ENCODE assay signal across 12 mouse cellular contexts in genomic region chr10:38308716-38309392, GRCm38 (mm10).
DNase-seq lines count a peak whose midpoint lies in the region; ATAC-seq lines count a peak whose summit lies in the region.
"Had no signal": no experiment of that assay in that cellular context is flagged by ENCODE, and none has a peak within 500 bp of the region (broad histone marks: within the 10 kb centered on the region; RNA-seq: fewer than 3 reads in every experiment).

No protein-coding gene starts in this region.

- no peak overlapping the region for H3K9ac ChIP-seq in forebrain, embryonic 15.5 days (replicated peaks)
- no peak overlapping the region for H3K9ac ChIP-seq in forebrain, embryonic 13.5 days
- H3K9ac ChIP-seq in midbrain, embryonic 14.5 days (replicated peaks; ENCODE audit: low read length): no peak overlapping the region
- H3K9ac ChIP-seq in midbrain, embryonic 11.5 days (ENCODE audit: low read length): no peak overlapping the region
- no peak overlapping the region for H3K9ac ChIP-seq in intestine, embryonic 16.5 days (ENCODE audit: low read depth, low read length)
- no peak overlapping the region for H3K9ac ChIP-seq in stomach, embryonic 15.5 days
- H3K9ac ChIP-seq: midbrain, embryonic 12.5 days had no signal

- H3K27me3 ChIP-seq in forebrain, embryonic 15.5 days: no peaks in the 10 kb centered on the region
- no peaks in the 10 kb centered on the region for H3K27me3 ChIP-seq in forebrain, embryonic 13.5 days
- H3K27me3 ChIP-seq in midbrain, embryonic 14.5 days (ENCODE audit: control insufficient read depth, insufficient read depth, low read length): no peaks in the 10 kb centered on the region
- H3K27me3 ChIP-seq in midbrain, embryonic 11.5 days (ENCODE audit: control insufficient read depth, insufficient read depth, low read length): no peaks in the 10 kb centered on the region
- H3K27me3 ChIP-seq in intestine, embryonic 16.5 days (replicated peaks; ENCODE audit: control insufficient read depth, insufficient read depth, low read length): no peaks in the 10 kb centered on the region
- no peaks in the 10 kb centered on the region for H3K27me3 ChIP-seq in stomach, embryonic 15.5 days (replicated peaks)
- H3K27me3 ChIP-seq: midbrain, embryonic 12.5 days had no signal

- H3K9me3 ChIP-seq in forebrain, embryonic 15.5 days: no peaks in the 10 kb centered on the region
- H3K9me3 ChIP-seq in forebrain, embryonic 13.5 days (replicated peaks): no peaks in the 10 kb centered on the region
- no peaks in the 10 kb centered on the region for H3K9me3 ChIP-seq in midbrain, embryonic 14.5 days (ENCODE audit: control insufficient read depth, low read length)
- no peaks in the 10 kb centered on the region for H3K9me3 ChIP-seq in midbrain, embryonic 11.5 days (ENCODE audit: control insufficient read depth, low read length)
- H3K9me3 ChIP-seq in intestine, embryonic 16.5 days (ENCODE audit: control insufficient read depth, low read length): no peaks in the 10 kb centered on the region
- H3K9me3 ChIP-seq in stomach, embryonic 15.5 days: no peaks in the 10 kb centered on the region
- H3K9me3 ChIP-seq: forebrain, embryonic 10.5 days; hindbrain, embryonic 10.5 days; midbrain, embryonic 12.5 days had no signal

- H3K36me3 ChIP-seq in forebrain, embryonic 15.5 days: no peaks in the 10 kb centered on the region
- H3K36me3 ChIP-seq in forebrain, embryonic 13.5 days (ENCODE audit: poor library complexity, severe bottlenecking): no peaks in the 10 kb centered on the region
- no peaks in the 10 kb centered on the region for H3K36me3 ChIP-seq in midbrain, embryonic 14.5 days (ENCODE audit: control insufficient read depth, insufficient read depth, low read length)
- H3K36me3 ChIP-seq in midbrain, embryonic 11.5 days (ENCODE audit: control insufficient read depth, insufficient read depth, low read length): no peaks in the 10 kb centered on the region
- H3K36me3 ChIP-seq in intestine, embryonic 16.5 days (ENCODE audit: control insufficient read depth, insufficient read depth, low read length): no peaks in the 10 kb centered on the region
- H3K36me3 ChIP-seq in stomach, embryonic 15.5 days: no peaks in the 10 kb centered on the region
- H3K36me3 ChIP-seq: forebrain, embryonic 10.5 days; hindbrain, embryonic 10.5 days; midbrain, embryonic 12.5 days had no signal

- peak; percentile 29; the same call in 1 of the 2 replicates for ATAC-seq in forebrain, embryonic 15.5 days (replicated peaks)
- no peak for ATAC-seq in forebrain, embryonic 13.5 days
- ATAC-seq in midbrain, embryonic 14.5 days (ENCODE audit: low FRiP score, low TSS enrichment): no peak
- ATAC-seq in midbrain, embryonic 11.5 days (ENCODE audit: low FRiP score): no peak
- ATAC-seq in intestine, embryonic 16.5 days: peak; percentile 23; the same call in 1 of the 2 replicates
- ATAC-seq in stomach, embryonic 15.5 days (ENCODE audit: insufficient read depth, low FRiP score, low read depth): no peak

- no peak overlapping the region for H3K4me3 ChIP-seq in forebrain, embryonic 15.5 days
- no peak overlapping the region for H3K4me3 ChIP-seq in forebrain, embryonic 13.5 days
- no peak overlapping the region for H3K4me3 ChIP-seq in midbrain, embryonic 14.5 days (replicated peaks; ENCODE audit: low read depth, low read length)
- H3K4me3 ChIP-seq in midbrain, embryonic 11.5 days (ENCODE audit: low read depth, low read length): no peak overlapping the region
- no peak overlapping the region for H3K4me3 ChIP-seq in intestine, embryonic 16.5 days (ENCODE audit: low read length)
- no peak overlapping the region for H3K4me3 ChIP-seq in stomach, embryonic 15.5 days (replicated peaks)
- H3K4me3 ChIP-seq: forebrain, embryonic 10.5 days; hindbrain, embryonic 10.5 days; midbrain, embryonic 12.5 days had no signal

- H3K4me1 ChIP-seq in forebrain, embryonic 15.5 days: 0 out of 2 replicates have a peak, but pooled peaks cover 3% of the 10 kb centered on the region
- peaks cover 11% of the 10 kb centered on the region for H3K4me1 ChIP-seq in forebrain, embryonic 13.5 days
- H3K4me1 ChIP-seq in midbrain, embryonic 14.5 days (ENCODE audit: control insufficient read depth, insufficient read depth, low read length): 0 out of 2 replicates have a peak, but pooled peaks cover 2% of the 10 kb centered on the region
- no peaks in the 10 kb centered on the region for H3K4me1 ChIP-seq in midbrain, embryonic 11.5 days (ENCODE audit: control insufficient read depth, insufficient read depth, low read length)
- H3K4me1 ChIP-seq in intestine, embryonic 16.5 days (ENCODE audit: control insufficient read depth, insufficient read depth, low read length): no peaks in the 10 kb centered on the region
- no peaks in the 10 kb centered on the region for H3K4me1 ChIP-seq in stomach, embryonic 15.5 days
- H3K4me1 ChIP-seq: hindbrain, embryonic 10.5 days had no signal

- peak; percentile 30 for DNase-seq in midbrain, embryonic 14.5 days
- no peak for DNase-seq in midbrain, embryonic 11.5 days (ENCODE audit: low spot score, missing footprints)
- DNase-seq in thymus, postnatal 14 days: no peak
- DNase-seq in layer of hippocampus, postnatal 25 days (ENCODE audit: extremely low spot score in 1 of 2, low spot score in 1 of 2): no peak
- DNase-seq: cerebellum, adult 11 months had no signal

- WGBS in forebrain, embryonic 15.5 days: 47% methylated on average over 5 of the region's 5 CpGs
- 45% methylated on average over 5 of the region's 5 CpGs for WGBS in forebrain, embryonic 13.5 days
- 55% methylated on average over 5 of the region's 5 CpGs for WGBS in midbrain, embryonic 14.5 days
- WGBS in midbrain, embryonic 11.5 days: 58% methylated on average over 5 of the region's 5 CpGs
- WGBS in intestine, embryonic 16.5 days: 38% methylated on average over 5 of the region's 5 CpGs
- WGBS in stomach, embryonic 15.5 days: 31% methylated on average over 5 of the region's 5 CpGs

- no peak overlapping the region for H3K27ac ChIP-seq in forebrain, embryonic 15.5 days (replicated peaks)
- H3K27ac ChIP-seq in forebrain, embryonic 13.5 days: no peak overlapping the region; the same call in 1 of the 2 replicates
- H3K27ac ChIP-seq in midbrain, embryonic 14.5 days (replicated peaks; ENCODE audit: low read depth, low read length): no peak overlapping the region
- H3K27ac ChIP-seq in midbrain, embryonic 11.5 days (ENCODE audit: low read depth, low read length): no peak overlapping the region
- no peak overlapping the region; the same call in 1 of the 2 replicates for H3K27ac ChIP-seq in intestine, embryonic 16.5 days (ENCODE audit: low read length)
- H3K27ac ChIP-seq in stomach, embryonic 15.5 days: 0 out of 2 replicates have a peak overlapping the region, but pooled peaks have one; percentile 9
- H3K27ac ChIP-seq: forebrain, embryonic 10.5 days; hindbrain, embryonic 10.5 days; midbrain, embryonic 12.5 days had no signal

- no peak overlapping the region for H3K4me2 ChIP-seq in forebrain, embryonic 15.5 days (replicated peaks)
- H3K4me2 ChIP-seq in forebrain, embryonic 13.5 days: no peak overlapping the region
- H3K4me2 ChIP-seq in midbrain, embryonic 14.5 days (ENCODE audit: low read length): no peak overlapping the region
- no peak overlapping the region for H3K4me2 ChIP-seq in midbrain, embryonic 11.5 days
- H3K4me2 ChIP-seq in intestine, embryonic 16.5 days (ENCODE audit: low read depth, low read length): no peak overlapping the region
- H3K4me2 ChIP-seq in stomach, embryonic 15.5 days: no peak overlapping the region
- H3K4me2 ChIP-seq: midbrain, embryonic 12.5 days had no signal

Comparison
In these comparisons a context has a peak if more than half of its experiments do, and no peak if none do; other contexts are left out.
1. ATAC-seq: peak in forebrain, embryonic 15.5 days (single experiment) and intestine, embryonic 16.5 days (single experiment); none in forebrain, embryonic 13.5 days (single experiment), midbrain, embryonic 14.5 days (single experiment), midbrain, embryonic 11.5 days (single experiment) and stomach, embryonic 15.5 days (single experiment).